ENCODE assay signal across 9 mouse cellular contexts in genomic region chr3:151294606-151295005, GRCm38 (mm10).
DNase-seq lines count a peak whose midpoint lies in the region; ATAC-seq and TF ChIP-seq lines count a peak whose summit lies in the region.
"Had no signal": no experiment of that assay in that cellular context is flagged by ENCODE, and none has a peak within 500 bp of the region (broad histone marks: within the 10 kb centered on the region; RNA-seq: fewer than 3 reads in every experiment).

No protein-coding gene starts in this region.

- 51% methylated on average over 7 of the region's 7 CpGs for WGBS in heart, adult 2 months
- WGBS in embryonic facial prominence, embryonic 10.5 days = 85% methylated on average over 7 of the region's 7 CpGs

- intact Hi-C loops in heart, adult 2 months (cut with DNase I) = loop anchor here (1.0 to 5.0 kb wide), 2 partner anchors 130 to 143 kb away; partner anchors contain the start of gene Adgrl4
- intact Hi-C loops in heart, postnatal 25 days (cut with DNase I) = loop anchor here (2.0 to 5.0 kb wide), 3 partner anchors 36 to 143 kb away; partner anchors contain the start of gene Adgrl4

- H3K9me3 ChIP-seq in embryonic facial prominence, embryonic 10.5 days = no peaks in the 10 kb centered on the region
- H3K9me3 ChIP-seq: heart, embryonic 12.5 days had no signal

- H3K9ac ChIP-seq in heart, adult 2 months (ENCODE audit: low read depth, low read length) = peak overlapping the region; percentile 55; the same call in 1 of the 2 replicates
- H3K9ac ChIP-seq: heart, embryonic 12.5 days had no signal

- H3K4me3 ChIP-seq in heart, adult 2 months = peak overlapping the region; percentile 24
- no peak overlapping the region for H3K4me3 ChIP-seq in layer of hippocampus, adult 2 months
- H3K4me3 ChIP-seq in brown adipose tissue, adult 24 weeks (ENCODE audit: insufficient read depth, low read depth, low read length) = peak overlapping the region; percentile 48
- H3K4me3 ChIP-seq in embryonic facial prominence, embryonic 10.5 days = no peak overlapping the region
- H3K4me3 ChIP-seq: heart, embryonic 12.5 days had no signal

- DNase-seq in heart, adult 2 months = no peak
- DNase-seq in heart, postnatal 25 days (ENCODE audit: low spot score) = no peak
- no peak for DNase-seq in layer of hippocampus, adult 2 months (ENCODE audit: low spot score in 2 of 2)
- no peak for DNase-seq in layer of hippocampus, adult 9-11 months
- no peak for DNase-seq in embryonic facial prominence, embryonic 10.5 days (ENCODE audit: low spot score)

- H3K36me3 ChIP-seq in heart, adult 2 months (ENCODE audit: control insufficient read depth, insufficient read depth, low read length) = peaks cover 12% of the 10 kb centered on the region
- no peaks in the 10 kb centered on the region for H3K36me3 ChIP-seq in embryonic facial prominence, embryonic 10.5 days (replicated peaks)
- H3K36me3 ChIP-seq: heart, embryonic 12.5 days had no signal

- no peak for TF ChIP-seq EP300 in heart, adult 2 months (IDR thresholded peaks at IDR 0.05; ENCODE audit: insufficient read depth, low read depth, low read length)

- no peak for TF ChIP-seq POLR2A in heart, adult 2 months (IDR thresholded peaks at IDR 0.05; ENCODE audit: insufficient read depth, low read depth, low read length)

- ATAC-seq in granulocyte monocyte progenitor cell, adult 5-6 weeks (replicated peaks; ENCODE audit: poor library complexity, severe bottlenecking) = no peak
- ATAC-seq: activated CD4-positive, CD25-positive, alpha-beta regulatory T cell, adult 4 months had no signal

- TF ChIP-seq CTCF in heart, adult 2 months (IDR thresholded peaks at IDR 0.05) = no peak
- TF ChIP-seq CTCF in layer of hippocampus, adult 2 months (conservative IDR thresholded peaks at IDR 0.05) = no peak

- H3K4me1 ChIP-seq in heart, adult 2 months (ENCODE audit: control insufficient read depth, insufficient read depth, low read length) = peaks cover 10% of the 10 kb centered on the region
- H3K4me1 ChIP-seq in brown adipose tissue, adult 24 weeks (ENCODE audit: control insufficient read depth, insufficient read depth, insufficient read length, low read length) = peaks cover 20% of the 10 kb centered on the region
- peaks cover 7% of the 10 kb centered on the region; the same call in 1 of the 2 replicates for H3K4me1 ChIP-seq in embryonic facial prominence, embryonic 10.5 days

- peak overlapping the region; percentile 91 for H3K27ac ChIP-seq in heart, adult 2 months
- peak overlapping the region; percentile 74 for H3K27ac ChIP-seq in layer of hippocampus, adult 2 months
- H3K27ac ChIP-seq in brown adipose tissue, adult 24 weeks (replicated peaks; ENCODE audit: low read depth, low read length) = peak overlapping the region; percentile 96
- H3K27ac ChIP-seq in embryonic facial prominence, embryonic 10.5 days (replicated peaks) = peak overlapping the region; percentile 65; the same call in 1 of the 2 replicates

- no peaks in the 10 kb centered on the region for H3K27me3 ChIP-seq in heart, adult 2 months (ENCODE audit: control insufficient read depth, insufficient read depth, low read length)
- no peaks in the 10 kb centered on the region for H3K27me3 ChIP-seq in embryonic facial prominence, embryonic 10.5 days (replicated peaks; ENCODE audit: low read depth, poor library complexity, severe bottlenecking)
- H3K27me3 ChIP-seq: heart, embryonic 12.5 days had no signal

- no peaks in the 10 kb centered on the region for H3K79me2 ChIP-seq in heart, adult 2 months (replicated peaks; ENCODE audit: control insufficient read depth, insufficient read depth, low read length)

Comparison
In these comparisons a context has a peak if more than half of its experiments do, and no peak if none do; other contexts are left out.
1. H3K4me3 ChIP-seq: peak in heart, adult 2 months (single experiment) and brown adipose tissue, adult 24 weeks (single experiment); none in layer of hippocampus, adult 2 months (single experiment) and embryonic facial prominence, embryonic 10.5 days (single experiment).
2. Peak in every context shown above with its lines, with median percentiles within 50 percentile points of each other: H3K27ac ChIP-seq.